Mouse (Mus musculus) T-cell, adult 2 months (primary cell): Measurements from ENCODE around the gene Iffo2.

ENCODE experiments used
- DNase-seq: peaks from one replicate; pipeline ENCODE4 v3.0.0; 2022; ENCODE audit warnings: low spot score

Iffo2 gene

GRCm38 (mm10) chr4:139606732-139607131 lies 76.4 kb downstream of the Iffo2 start:
- no peak for DNase-seq

- DNase-seq: no peak
These were observed 78.6 kb downstream of the Iffo2 start for GRCm38 (mm10) chr4:139608975-139609374.

GRCm38 (mm10) chr4:139610954-139611353 lies 80.6 kb downstream of the Iffo2 start:
- DNase-seq: no peak

DNA sequence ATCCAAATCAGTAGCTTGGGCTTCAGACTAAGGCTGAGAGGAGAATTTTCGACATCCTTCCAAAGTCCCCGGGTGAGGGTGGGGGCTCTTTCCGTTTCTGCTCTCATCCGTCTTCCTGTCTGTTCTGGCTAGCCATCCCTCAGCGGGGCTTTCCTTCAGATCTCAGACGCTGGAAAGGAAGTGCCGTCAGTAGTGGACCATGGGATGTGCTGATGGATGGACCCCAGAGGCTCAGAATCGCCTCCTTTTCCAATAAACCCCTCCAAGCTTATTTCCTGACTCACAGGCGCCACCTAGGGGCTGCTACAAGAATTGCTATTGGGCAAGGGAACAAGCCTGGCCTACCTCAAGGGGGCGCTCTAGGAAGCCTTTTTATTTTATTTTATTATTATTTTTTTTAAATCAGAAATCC lies 81.2 kb downstream of the Iffo2 start:
- peak; percentile 70 for DNase-seq

DNA sequence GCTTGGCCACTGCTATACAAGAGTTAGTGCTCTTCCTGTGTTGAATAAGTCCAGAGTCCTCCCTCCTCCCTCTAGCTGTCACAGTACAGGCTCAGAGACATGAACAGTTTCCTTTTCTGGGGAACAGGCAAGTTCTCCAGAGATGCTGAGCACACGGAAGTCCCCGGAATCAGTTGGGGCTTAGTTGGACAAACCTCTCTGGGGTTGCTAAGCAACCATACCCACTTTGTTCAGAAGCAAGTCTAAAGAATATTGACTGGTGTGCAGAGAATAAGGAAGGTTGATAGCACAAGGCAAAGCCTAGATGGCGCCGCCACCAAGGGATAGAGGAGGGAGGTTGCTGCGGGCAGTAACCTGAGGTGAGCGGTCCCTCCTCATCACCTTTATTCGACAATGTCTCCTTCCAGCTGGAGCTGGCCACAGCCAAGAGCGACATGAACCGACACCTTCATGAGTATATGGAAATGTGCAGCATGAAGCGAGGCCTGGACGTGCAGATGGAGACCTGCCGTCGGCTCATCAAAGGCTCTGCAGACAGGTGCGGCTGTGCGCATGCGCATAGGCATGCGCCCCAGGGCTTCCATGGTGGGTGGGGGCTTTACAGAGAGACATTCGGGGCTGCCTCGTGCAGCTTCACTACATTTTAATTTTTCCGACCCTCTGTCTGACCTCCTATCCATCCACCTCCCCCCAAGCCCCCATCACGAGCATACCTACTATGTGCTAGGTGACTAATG lies 84.3 kb downstream of the Iffo2 start:
- DNase-seq: no peak

DNA sequence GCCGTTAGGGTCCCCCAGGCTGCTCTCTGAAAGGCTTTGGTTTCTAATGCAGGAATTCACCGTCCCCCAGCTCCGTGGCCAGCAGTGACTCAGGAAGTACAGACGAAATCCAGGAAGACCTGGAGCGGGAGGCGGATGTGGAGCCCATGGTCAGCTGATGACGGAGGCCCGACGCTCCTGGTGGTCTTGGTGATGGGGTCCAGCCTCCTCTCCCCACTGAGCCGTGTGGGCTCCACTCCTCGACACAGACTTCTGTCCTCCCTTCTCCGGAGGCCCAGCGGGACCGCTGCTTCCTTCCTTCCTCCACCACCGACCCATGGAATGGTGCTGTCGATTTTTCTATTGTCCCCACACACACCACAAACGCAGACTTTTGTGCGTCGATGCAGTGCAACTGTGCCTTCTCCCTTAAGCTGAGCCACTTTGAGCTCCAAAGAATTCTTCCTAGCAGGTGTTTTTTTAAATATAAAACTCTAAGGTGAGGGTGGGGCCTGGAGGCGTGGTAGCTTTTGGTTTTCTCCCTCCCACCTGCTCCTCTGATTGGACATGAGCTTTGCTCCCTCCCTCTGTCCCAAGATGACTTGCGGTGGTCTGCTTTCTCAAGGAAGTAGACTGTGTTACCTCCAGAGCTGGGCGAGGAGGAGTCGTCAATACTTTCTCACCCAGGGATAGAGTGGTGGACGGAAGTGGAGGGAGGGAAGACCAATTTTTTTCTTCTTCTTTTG lies 86.1 kb downstream of the Iffo2 start:
- peak; percentile 63 for DNase-seq

GRCm38 (mm10) chr4:139617001-139617364 lies 86.6 kb downstream of the Iffo2 start:
- DNase-seq: no peak

DNA sequence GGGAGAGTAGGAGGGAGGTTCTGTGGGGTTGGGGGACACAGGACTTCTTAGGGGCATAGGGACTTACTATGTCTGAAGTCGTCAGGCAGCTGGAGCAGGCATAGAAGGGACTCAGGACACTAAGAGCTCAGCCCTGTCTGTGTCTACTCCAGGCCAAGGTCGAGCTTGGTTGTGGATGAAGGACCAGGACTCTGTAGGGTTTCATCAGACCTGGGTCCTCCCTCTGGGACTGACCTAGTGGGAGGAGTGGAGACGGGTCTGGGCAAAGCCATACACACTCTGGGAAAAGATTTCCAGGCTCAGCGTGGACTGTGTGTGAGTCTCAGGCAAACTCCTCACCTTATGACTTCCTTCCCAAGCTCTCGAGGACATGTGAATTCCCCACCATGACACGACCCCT lies 89.4 kb downstream of the Iffo2 start:
- DNase-seq: no peak

DNA sequence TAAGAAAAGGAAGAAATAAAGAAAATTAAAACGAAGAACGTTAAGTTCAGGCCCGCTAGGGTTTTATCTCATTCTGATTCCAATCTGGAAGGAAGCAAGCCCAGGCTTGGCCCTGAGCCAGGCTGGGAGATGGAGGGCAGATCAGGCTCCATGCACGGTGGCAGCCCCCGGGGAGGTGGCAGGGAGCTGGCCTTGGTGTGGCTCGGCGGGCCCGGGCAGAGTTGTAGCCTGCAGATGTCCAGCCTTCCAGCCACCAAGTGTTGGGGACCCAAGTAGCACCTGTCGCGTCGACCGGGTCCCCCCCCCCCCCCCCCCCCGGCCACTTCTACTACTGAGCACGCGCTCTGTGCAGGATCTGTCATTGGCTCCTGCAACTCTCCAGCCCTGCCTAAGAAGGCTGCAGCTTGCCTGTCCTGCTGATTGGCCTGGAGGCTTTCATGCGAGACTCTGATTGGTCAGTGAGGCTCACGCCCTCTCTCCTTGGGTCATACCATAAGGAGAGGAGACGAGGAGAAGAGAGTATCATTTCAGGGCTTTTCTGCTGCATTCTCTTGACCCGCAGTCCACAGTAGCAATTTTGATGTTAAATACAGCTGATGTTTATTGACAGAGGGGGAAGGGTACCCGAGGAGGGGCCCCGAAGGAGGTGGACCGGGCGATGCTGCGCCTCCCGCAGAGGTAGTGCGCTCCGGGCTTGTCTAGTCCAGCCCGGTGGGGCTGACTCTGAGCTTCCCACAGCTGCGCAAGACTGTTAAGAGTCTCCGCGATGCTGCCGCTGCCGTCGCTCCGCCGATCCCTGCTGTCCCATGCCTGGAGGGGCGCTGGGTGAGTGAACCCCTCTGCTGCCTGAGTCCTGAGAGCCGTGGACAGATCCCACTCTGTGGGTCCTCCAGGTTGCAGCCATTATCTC lies 92.3 kb downstream of the Iffo2 start, which contains the start of gene Aldh4a1:
TSS of gene Aldh4a1 (plus strand) at position 494 of the 910 bp plus-strand sequence.
- peak; percentile 90 for DNase-seq

- no peak for DNase-seq
These were observed 93.2 kb downstream of the Iffo2 start for GRCm38 (mm10) chr4:139623434-139624115.

DNA sequence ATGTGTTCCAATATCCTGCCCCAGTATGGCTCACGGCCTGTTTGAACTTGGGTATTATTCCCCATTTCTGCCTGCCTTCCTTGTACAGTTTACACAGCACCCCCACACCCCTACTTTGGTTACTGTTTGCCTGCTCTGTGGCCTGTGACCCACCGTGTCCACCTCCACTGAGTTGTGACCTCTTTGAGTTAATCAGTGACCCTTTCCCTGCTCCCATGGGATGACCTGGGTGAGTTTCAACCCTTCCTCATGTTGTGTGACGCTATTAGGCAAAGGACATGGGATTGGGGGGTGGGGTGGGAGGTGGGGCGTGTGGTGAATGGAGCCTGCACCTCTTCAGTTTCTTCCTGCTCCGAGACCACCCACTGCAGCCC lies 93.8 kb downstream of the Iffo2 start:
- DNase-seq: no peak

GRCm38 (mm10) chr4:139624706-139625105 lies 94.4 kb downstream of the Iffo2 start:
- no peak for DNase-seq

DNA sequence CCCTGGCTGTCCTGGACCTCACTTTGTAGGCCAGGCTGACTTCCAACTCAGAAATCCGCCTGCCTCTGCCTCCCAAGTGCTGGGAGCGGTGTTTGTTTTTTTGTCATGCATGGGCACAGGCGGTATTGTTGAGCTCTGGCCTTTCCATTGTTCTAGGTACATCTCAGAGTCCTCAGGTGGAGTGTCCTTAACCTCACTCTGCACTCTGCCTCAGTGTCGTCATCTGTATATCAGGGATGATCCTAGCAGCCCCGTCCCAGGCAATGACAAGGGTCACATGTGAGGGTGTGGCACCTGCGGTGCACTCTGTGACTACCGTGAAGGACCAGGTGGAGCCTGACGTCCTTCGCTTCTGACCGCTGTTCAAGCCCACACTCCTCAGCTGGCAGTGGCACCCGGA lies 97.0 kb downstream of the Iffo2 start:
- no peak for DNase-seq

- no peak for DNase-seq
These were observed 99.8 kb downstream of the Iffo2 start for GRCm38 (mm10) chr4:139630171-139630570.

GRCm38 (mm10) chr4:139631141-139631540 lies 100.8 kb downstream of the Iffo2 start:
- no peak for DNase-seq

DNA sequence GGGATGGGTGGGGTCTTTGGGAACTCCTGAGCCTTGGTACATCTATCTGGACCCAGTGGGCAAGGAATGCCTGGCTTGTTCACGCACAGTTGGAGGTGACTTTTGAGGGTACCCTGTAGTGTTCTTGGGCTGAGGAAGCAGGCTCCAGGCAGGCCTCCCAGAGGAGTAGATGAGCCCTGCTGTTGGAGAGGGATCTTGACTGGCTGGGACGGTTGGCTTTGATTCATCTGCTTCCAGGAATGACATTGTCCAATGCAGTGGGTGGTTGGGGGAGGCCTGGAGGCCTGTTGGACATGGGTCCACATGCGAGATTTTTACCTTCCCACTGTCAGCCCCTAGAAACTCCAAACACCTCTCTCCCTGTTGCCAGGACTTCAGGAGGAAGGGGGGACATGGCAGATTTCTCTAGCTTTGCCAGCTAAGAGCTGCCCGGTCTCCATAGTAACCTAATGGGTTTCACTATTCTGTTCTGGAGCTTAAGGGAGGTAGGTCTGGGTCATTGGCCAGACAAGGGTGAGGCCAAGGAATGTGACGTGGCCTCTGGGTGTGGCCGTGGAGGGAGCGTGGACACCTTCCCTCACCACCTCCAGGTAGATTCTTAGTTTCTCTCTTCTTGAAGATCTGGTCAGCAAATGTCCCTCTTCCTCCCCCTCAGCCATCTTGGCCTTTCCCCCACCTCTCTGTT lies 101.4 kb downstream of the Iffo2 start:
- no peak for DNase-seq

DNA sequence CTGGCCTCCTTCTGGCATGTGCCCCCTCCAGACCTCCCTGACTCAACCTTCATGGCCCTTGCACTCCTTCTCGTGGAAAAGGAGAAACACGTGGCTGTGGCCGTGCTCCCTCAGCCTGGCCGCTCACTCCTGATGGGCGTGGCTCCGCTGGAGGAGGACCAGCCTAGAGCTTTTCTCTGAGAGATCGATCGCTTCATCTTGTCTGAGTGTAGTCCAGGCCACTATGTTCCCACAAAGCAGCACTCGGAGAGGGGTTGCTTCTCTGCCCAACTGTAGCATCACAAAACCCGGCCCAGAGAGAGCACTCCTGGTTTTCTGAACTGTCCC lies 101.9 kb downstream of the Iffo2 start:
- no peak for DNase-seq

GRCm38 (mm10) chr4:139636373-139636772 lies 106.0 kb downstream of the Iffo2 start:
- peak; percentile 52 for DNase-seq

- no peak for DNase-seq
These were observed 107.5 kb downstream of the Iffo2 start for GRCm38 (mm10) chr4:139637847-139638246.

- DNase-seq: no peak
These were observed 108.0 kb downstream of the Iffo2 start for GRCm38 (mm10) chr4:139638356-139638755.

DNA sequence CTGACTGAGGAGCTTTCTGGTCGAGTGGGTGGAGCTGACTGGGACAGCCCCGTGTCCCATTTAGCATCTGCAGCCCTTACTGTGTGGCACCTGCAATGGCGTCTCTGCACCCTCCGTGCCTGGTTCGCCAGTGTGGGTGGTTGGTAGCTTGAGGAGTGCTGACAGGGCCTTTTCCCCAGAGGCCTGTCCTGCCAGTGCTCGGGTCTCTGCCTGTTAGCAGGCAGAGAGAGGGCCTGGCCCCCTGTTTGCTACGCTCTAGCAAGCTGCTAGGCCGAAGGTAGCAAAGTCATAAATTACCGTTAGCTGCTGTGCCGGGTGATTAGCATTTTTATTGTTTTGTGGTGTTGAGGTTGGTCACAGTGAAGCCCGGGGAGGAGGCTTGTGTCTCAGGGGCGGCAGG lies 109.5 kb downstream of the Iffo2 start:
- DNase-seq: no peak

DNA sequence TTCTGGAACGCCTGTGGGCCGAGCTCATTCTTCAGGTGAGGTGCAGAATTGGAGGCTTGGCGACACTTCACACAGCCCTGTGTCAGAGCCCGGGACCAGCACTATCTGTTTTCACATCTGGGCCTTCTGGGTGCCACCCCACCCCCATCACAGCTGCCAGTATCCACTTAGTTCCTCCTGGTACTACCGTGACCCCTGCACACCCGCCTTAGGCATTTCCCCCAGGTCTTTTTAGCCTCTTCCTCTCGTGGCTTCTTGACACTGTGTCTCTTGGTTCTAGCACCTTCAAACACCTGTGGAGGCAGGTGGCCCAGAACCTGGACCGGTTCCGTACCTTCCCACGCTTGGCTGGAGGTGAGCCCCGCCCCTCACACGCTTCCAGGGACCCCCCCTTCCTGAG lies 110.0 kb downstream of the Iffo2 start:
- DNase-seq: no peak
